Mouse (Mus musculus) erythroblast, adult 5-6 weeks (primary cell): Measurements from ENCODE around the gene Pde6g. TPM values are rescaled to one million over a fixed set of nuclear protein-coding genes. Genes with fewer than 3 reads are reported as not detected.

Experiments used
- ATAC-seq: replicated peaks from 2 replicates; pipeline ENCODE4 v1.8.0; 2016; ENCODE audit warnings: moderate number of reproducible peaks, mild to moderate bottlenecking, moderate TSS enrichment, inconsistent platforms; ENCODE audit not compliant: poor library complexity, low FRiP score, severe bottlenecking
- total RNA-seq, 2 experiments: library from RNA; stranded (forward) in 1 of 2; stranded (reverse) in 1 of 2; fragments of 150-400 nt in 1 of 2; fragments of 200-764, 138-1000 nt in 1 of 2; gene quantifications; 2 replicates each; pipeline versions ENCODE4 v1.2.3 to v1.2.4; 2015 to 2017; ENCODE audit warnings: low replicate concordance in 2 of 2

The Pde6g gene
- not detected in 2 replicates for total RNA-seq (2015; ENCODE audit: low replicate concordance)
- total RNA-seq (2017; ENCODE audit: low replicate concordance), result not detected in 2 replicates

- ATAC-seq, result no peak
Observed at GRCm38 (mm10) chr11:120453306-120453705, at the start of gene Pde6g. Gene Pde6g, minus strand, starts transcription at chr11:120453500.

GRCm38 (mm10) chr11:120501701-120502100, 48.4 kb upstream of the Pde6g start:
- no peak for ATAC-seq

- no peak for ATAC-seq
Observed at GRCm38 (mm10) chr11:120501018-120501417, 47.7 kb upstream of the Pde6g start.

GRCm38 (mm10) chr11:120500357-120500756, 47.1 kb upstream of the Pde6g start:
- ATAC-seq, result no peak

GRCm38 (mm10) chr11:120499894-120500293, 46.6 kb upstream of the Pde6g start:
- no peak for ATAC-seq

GRCm38 (mm10) chr11:120498891-120499290, 45.6 kb upstream of the Pde6g start:
- no peak for ATAC-seq

- no peak for ATAC-seq
Observed at GRCm38 (mm10) chr11:120498226-120498625, 44.9 kb upstream of the Pde6g start.

GRCm38 (mm10) chr11:120497436-120497835, 44.1 kb upstream of the Pde6g start:
- ATAC-seq, result no peak

- ATAC-seq, result no peak
Observed at GRCm38 (mm10) chr11:120493911-120494310, 40.6 kb upstream of the Pde6g start.

GRCm38 (mm10) chr11:120493351-120493750, 40.1 kb upstream of the Pde6g start:
- ATAC-seq, result no peak

GRCm38 (mm10) chr11:120492878-120493203, 39.5 kb upstream of the Pde6g start:
- no peak for ATAC-seq

GRCm38 (mm10) chr11:120492024-120492877, 39.0 kb upstream of the Pde6g start:
- peak; percentile 57 for ATAC-seq

GRCm38 (mm10) chr11:120491317-120492023, 38.2 kb upstream of the Pde6g start, which contains the start of gene Slc25a10:
Gene Slc25a10, plus strand, starts transcription at chr11:120491840.
- peak; percentile 83 for ATAC-seq

- ATAC-seq, result no peak
Observed at GRCm38 (mm10) chr11:120490291-120491046, 37.2 kb upstream of the Pde6g start.

- peak; percentile 50 for ATAC-seq
Observed at GRCm38 (mm10) chr11:120489054-120489761, 35.9 kb upstream of the Pde6g start.

GRCm38 (mm10) chr11:120488516-120488915, 35.2 kb upstream of the Pde6g start:
- no peak for ATAC-seq

GRCm38 (mm10) chr11:120485251-120485650, 32.0 kb upstream of the Pde6g start:
- no peak for ATAC-seq

GRCm38 (mm10) chr11:120484265-120484981, 31.1 kb upstream of the Pde6g start, which contains the start of gene Mrpl12:
Gene Mrpl12, plus strand, starts transcription at chr11:120484613.
- peak; percentile 83 for ATAC-seq

GRCm38 (mm10) chr11:120483448-120483934, 30.2 kb upstream of the Pde6g start:
- ATAC-seq, result no peak
